Mouse (Mus musculus) neutrophil, adult 65 days (primary cell): ENCODE data around the gene Kcnd2. TPM values are rescaled to one million over a fixed set of nuclear protein-coding genes. Genes with fewer than 3 reads are reported as not detected.

Experiments
- total RNA-seq: library from RNA; stranded (reverse); gene quantifications from 2 replicates; pipeline ENCODE4 v1.2.4, GENCODE M21; 2023

The Kcnd2 gene
- total RNA-seq: not detected in 2 replicates

DNA sequence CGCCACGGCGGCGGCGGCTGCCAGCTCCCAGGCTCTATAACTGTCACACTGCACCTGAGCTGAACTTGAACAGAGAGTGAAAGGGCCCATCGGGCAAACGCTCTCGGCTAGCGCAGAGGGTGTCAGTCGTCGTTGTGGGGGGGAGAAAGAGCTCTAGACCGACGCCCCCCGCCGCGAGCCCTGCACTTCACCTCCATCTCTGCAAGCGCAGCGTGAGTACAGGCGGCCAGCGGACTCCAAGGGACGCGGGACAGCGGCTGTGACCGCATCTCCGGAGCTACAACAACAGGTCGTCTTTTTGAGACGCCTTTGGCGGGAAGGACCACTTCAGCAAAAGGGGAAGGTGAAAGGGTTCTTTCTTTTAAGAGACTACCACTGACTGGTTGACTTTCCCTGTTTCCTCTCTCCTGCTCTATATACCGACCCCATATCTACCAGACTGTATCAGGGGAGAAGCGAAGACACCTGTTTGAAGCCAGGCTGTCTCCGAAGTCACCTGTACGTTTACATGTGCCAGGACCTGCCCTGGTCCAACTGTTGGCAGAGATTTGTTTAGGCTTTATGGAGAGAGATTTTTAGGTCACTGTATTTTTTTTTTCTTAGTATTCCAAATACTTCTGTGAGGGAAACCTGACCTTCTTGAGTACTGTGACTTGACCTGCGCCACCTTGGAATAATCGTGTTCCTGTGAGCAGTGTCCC is at the start of gene Kcnd2:
Gene Kcnd2, plus strand, starts transcription at position 13 of the 701 bp plus-strand sequence.

